Mouse (Mus musculus) kidney, postnatal 36 days (tissue): Measurements from ENCODE around the gene Adarb1.
"Not testable (repeated sequence)": the region's sequence is repeated elsewhere in the genome, so short reads cannot be mapped to it uniquely, and the experiment has no call there.

Experiments
- DNase-seq, 2 experiments: peaks; one replicate each; pipeline ENCODE4 v3.0.0; 2021 to 2022; ENCODE audit warnings: mixed read lengths in 2 of 2

Gene Adarb1

DNA sequence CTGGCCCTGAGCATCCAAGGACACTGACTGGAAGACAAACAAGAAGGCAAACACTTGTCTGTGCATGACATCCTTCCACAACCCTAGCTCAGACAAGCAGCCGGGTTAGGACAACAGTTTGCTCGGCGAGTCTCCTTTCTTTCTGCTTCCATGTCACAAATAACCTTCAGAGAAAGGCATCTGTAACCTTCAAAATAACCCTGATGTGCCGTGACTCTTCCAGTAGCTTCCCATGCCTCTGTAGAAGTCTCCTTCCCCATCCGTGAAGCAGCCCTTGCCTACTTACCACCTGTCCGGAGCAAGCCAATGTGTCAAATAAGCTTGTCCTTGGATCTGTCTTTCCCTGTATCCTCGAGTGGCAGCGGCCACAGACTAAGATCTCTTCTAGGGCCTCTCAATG is 112.3 kb downstream of the Adarb1 start:
- DNase-seq = no peak

DNA sequence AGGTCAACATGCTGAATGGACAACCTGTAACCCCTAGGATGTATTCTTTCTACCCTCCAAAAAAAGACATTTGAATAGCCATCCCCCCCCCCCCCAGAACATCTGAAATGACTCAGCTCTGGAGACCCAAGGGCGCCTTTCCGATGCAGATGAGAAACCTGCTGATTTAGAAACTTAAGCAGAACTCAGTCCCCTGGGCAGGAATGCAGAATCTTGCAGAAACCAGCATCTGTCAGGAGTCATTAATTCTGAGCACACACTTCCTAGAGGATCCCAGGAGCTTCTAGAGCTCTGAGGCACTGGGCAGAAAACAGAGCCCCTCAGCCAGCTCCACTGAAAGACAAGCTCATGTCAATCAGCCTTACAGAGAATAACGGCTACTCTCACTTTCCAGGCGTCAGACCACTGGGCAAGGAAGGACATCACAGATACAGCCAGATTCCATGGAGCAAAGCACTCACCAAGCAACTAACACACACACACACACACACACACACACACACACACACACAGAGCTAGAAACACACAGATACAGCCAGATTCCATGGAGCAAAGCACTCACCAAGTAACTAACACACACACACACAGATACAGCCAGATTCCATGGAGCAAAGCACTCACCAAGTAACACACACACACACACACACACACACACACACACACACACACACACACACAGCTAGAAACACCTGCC is 113.1 kb downstream of the Adarb1 start:
- DNase-seq = no peak

GRCm38 (mm10) chr10:77304362-77304761 is 113.7 kb downstream of the Adarb1 start:
- no peak for DNase-seq

DNA sequence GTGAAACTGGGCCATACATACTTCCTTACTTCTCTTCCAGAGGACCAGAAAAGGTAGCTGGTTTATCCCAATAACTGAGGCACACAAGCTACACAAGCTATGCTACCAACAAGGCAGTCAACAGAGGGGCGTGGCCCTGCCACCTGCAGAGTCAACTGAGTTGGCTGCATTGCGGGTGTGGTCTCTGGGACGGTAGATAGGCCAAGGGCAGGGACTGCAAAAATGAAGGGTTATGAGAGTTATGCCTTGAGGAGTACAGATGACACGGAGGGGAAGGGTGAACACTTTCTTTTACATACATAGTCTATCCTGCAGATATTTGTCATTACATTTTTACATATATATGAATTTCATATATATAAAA is 117.2 kb downstream of the Adarb1 start:
- DNase-seq = no peak

DNA sequence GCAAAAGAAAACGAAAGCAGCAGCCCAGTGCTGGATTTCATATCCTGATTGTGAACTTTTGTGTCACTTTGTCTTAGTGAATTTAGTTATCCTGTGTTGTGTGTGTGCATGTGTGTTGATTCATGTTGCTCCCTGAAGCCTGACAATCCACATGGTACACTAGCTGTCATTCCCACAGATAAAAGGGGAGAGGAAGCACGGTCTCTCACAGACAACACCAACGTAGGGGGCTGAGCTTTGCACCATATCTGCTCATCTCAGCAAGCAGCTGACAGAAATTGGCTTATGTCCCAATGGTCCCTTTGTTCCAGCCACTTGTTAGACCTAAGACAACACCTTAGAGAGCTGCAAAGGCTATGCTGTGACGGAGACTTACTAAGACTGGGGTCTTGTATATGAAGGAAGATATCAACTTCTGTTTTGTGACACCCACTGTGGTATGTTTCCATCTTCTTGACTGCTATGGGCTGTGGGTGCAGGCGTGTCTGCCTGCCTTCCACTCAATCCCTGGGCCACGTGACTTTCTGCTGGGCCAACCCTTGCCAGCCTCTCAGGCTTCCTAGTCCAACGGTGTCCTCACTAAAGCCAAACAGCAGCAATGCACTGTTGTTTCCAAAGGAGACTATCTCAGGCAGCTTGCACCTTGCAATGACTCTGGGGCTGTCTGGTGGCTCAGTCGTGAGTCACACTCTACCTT is 117.7 kb downstream of the Adarb1 start:
- no peak for DNase-seq

DNA sequence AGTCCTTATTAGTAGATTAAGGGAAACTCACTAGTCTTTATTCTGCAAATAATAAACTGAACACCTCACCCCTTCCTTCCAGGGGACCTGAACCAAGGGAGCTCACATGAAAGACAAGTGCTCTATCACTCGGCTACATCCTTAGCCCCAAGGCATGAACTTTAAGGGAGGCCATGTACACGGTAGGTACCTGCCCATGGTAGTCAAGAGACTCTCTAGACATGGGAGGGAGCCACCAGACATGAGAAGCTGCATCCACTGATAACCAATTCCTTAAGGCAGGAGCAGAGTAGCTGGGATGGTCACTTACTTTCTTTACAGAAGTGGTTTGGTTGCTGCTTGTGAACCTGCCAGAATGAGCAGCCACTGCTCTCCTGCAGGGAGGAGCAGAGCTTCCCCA is 118.9 kb downstream of the Adarb1 start:
- DNase-seq = no peak

- no peak for DNase-seq
Measured at GRCm38 (mm10) chr10:77298621-77299020, 119.4 kb downstream of the Adarb1 start.

DNA sequence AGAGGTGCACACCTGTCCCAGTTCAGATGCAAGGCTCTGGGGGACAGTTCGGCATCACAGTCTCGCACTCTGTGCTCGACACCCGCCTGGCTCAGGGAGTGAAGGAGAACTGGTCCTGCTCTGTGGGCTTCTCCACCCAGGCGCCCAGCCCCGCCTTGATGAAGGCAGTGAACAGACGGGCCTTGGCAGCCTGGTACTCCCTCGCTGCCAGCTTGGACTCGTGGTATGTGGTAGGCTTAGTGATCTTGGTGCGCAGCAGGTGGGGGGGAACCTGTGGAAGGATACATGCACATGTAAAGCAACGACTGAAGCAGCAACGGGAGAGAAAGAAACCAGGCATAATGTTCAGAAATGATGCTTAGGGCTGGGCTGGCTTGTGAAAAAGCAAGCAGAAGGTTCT is 123.4 kb downstream of the Adarb1 start:
- DNase-seq = no peak

- DNase-seq = no peak
Measured at GRCm38 (mm10) chr10:77290624-77291366, 127.3 kb downstream of the Adarb1 start.

DNA sequence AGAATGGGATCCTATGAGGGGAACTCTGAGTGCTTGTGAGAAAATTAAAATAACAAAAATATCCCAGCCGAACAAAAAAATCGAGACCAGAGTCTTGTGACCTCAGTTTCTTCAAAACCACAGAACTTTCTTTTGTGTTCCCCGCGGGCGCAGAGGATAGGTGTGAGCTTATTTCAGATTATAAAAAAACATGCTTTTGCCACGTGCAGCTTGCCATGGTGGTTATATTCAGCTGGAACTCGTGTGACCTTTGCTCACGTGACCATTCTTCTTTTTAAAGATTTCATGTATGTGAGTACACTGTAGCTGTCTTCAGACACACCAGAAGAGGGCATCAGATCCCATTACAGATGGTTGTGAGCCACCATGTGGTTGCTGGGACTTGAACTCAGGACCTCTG is 128.5 kb downstream of the Adarb1 start:
- no peak for DNase-seq

GRCm38 (mm10) chr10:77288639-77289195 is 129.4 kb downstream of the Adarb1 start:
- DNase-seq = no peak

GRCm38 (mm10) chr10:77287626-77288025 is 130.4 kb downstream of the Adarb1 start:
- no peak for DNase-seq

DNA sequence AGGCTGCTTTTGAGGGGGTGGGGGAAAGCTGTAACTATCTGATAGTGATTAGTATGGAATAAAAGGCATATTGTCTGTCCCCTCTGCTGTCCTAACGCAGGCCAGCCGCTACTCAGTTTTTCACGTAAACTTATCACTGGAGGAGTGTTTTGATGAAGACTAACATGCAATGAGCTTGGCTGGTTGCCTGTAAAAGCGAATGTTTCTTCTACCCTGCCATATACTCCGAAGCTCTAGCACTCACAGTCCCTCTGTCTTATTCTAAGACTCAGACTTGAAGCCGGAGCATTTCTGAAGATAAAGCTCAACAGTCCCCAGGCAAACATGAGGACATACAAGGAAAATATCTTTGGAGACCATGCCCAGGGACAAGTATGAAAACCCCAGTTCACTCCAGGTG is 133.2 kb downstream of the Adarb1 start:
- DNase-seq = no peak

GRCm38 (mm10) chr10:77282822-77283221 is 135.2 kb downstream of the Adarb1 start:
- DNase-seq = peak; percentile 71 to 86

- not testable (repeated sequence) for DNase-seq
Measured at GRCm38 (mm10) chr10:77282085-77282484, 136.0 kb downstream of the Adarb1 start.

DNA sequence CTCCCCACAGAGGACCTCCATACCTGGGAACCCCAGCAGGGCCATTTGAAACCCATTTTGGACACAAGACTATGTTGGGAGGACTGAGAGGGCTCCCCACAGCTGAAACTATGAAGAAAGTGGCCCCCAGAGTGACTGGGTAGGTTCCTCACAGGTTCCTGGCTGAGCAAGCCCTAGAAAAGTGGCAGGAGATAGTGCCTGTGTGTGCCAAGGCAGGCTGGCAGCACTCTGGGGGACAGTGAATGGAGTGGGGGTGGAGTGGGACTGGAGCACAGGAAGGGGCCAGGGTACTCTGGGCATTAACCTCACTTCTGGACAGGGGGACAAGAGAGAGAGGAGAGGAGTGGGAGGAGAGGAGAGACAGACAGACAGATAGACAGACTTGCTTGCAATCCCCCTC is 144.3 kb downstream of the Adarb1 start:
- DNase-seq = no peak

GRCm38 (mm10) chr10:77272980-77273730 is 144.9 kb downstream of the Adarb1 start:
- DNase-seq = no peak

GRCm38 (mm10) chr10:77269129-77269528 is 148.9 kb downstream of the Adarb1 start:
- no peak for DNase-seq

DNA sequence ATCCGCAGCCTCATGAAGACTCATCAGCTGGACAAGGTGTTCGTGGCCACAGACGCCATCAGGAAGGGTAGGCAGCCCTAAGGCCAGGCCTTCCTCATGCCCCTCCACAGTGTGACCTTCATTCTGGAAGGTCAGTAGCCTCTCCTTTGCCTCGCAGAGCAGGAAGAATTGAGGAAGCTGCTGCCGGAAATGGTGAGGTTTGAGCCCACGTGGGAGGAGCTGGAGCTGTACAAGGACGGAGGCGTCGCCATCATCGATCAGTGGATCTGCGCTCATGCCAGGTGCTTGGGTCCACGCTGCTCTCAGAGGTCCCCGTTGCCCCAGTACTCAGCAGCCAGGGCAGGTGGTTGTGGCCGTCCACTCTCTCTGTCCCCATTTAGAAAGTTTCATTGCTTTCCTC is 151.0 kb downstream of the Adarb1 start:
- DNase-seq = no peak

DNA sequence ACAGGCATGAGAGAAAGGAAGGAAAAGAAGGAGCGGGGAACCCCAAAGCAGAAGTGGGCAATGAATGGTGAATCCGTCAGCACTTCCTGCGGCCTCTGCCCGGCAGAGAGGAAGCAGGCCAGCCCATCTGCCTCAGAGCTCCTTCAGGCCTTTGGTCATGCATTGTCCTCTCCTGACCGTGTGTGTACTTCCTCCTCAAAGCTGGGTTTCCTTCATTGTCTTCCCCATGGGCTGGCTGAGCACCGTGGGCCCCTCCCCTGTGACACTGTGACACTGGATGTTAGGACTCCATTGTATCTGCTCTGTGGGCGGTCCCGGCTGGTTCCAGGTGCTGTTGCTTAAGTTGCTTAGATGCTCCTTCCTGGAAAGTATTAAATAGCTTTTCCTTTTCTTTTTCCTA is 151.8 kb downstream of the Adarb1 start:
- DNase-seq = peak; percentile 41 to 50

GRCm38 (mm10) chr10:77260166-77260875 is 157.7 kb downstream of the Adarb1 start:
- no peak for DNase-seq
